Mouse (Mus musculus) urinary bladder, postnatal 14 days (tissue): ENCODE measurements around the gene Amt.
A peak's percentile ranks its signal among the peaks of the same experiment; 100 is the strongest.
"Not testable (repeated sequence)": the region's sequence is repeated elsewhere in the genome, so short reads cannot be mapped to it uniquely, and the experiment has no call there.

Experiments
- DNase-seq: peaks from one replicate; pipeline ENCODE4 v3.0.0; 2021; ENCODE audit warnings: low spot score

The Amt gene

GRCm38 (mm10) chr9:108296453-108297355, at the start of gene Amt:
TSS of gene Amt (plus strand) at chr9:108296853.
- DNase-seq, result peak; percentile 71

- no peak for DNase-seq
These were observed 47.7 kb upstream of the Amt start for GRCm38 (mm10) chr9:108248957-108249356.

GRCm38 (mm10) chr9:108251877-108252276, 44.8 kb upstream of the Amt start:
- no peak for DNase-seq

- DNase-seq, result no peak
These were observed 43.9 kb upstream of the Amt start for GRCm38 (mm10) chr9:108252766-108253165.

GRCm38 (mm10) chr9:108260526-108260925, 36.1 kb upstream of the Amt start:
- DNase-seq, result no peak

- no peak for DNase-seq
These were observed 34.8 kb upstream of the Amt start for GRCm38 (mm10) chr9:108261865-108262264.

- peak; percentile 22 for DNase-seq
These were observed 34.1 kb upstream of the Amt start for GRCm38 (mm10) chr9:108262494-108263049.

- DNase-seq, result peak; percentile 72
These were observed 33.4 kb upstream of the Amt start for GRCm38 (mm10) chr9:108263131-108263681.

- DNase-seq, result peak; percentile 100
These were observed 32.9 kb upstream of the Amt start, which contains the start of gene Dag1 for GRCm38 (mm10) chr9:108263690-108264190. TSS of gene Dag1 (minus strand) at chr9:108263958.

GRCm38 (mm10) chr9:108264191-108264921, 32.3 kb upstream of the Amt start:
- DNase-seq, result peak; percentile 60

GRCm38 (mm10) chr9:108266261-108266935, 30.3 kb upstream of the Amt start:
- DNase-seq, result no peak

GRCm38 (mm10) chr9:108267691-108268090, 29.0 kb upstream of the Amt start:
- peak; percentile 74 for DNase-seq

- DNase-seq, result not testable (repeated sequence)
These were observed 28.0 kb upstream of the Amt start for GRCm38 (mm10) chr9:108268701-108269100.

- DNase-seq, result no peak
These were observed 24.7 kb upstream of the Amt start for GRCm38 (mm10) chr9:108271941-108272340.

GRCm38 (mm10) chr9:108272691-108273090, 24.0 kb upstream of the Amt start:
- no peak for DNase-seq

- DNase-seq, result no peak
These were observed 23.2 kb upstream of the Amt start for GRCm38 (mm10) chr9:108273485-108273884.

- DNase-seq, result no peak
These were observed 21.9 kb upstream of the Amt start for GRCm38 (mm10) chr9:108274476-108275330.

- DNase-seq, result no peak
These were observed 21.4 kb upstream of the Amt start for GRCm38 (mm10) chr9:108275331-108275659.

- DNase-seq, result peak; percentile 57
These were observed 17.8 kb upstream of the Amt start for GRCm38 (mm10) chr9:108278697-108279450.
